Mouse (Mus musculus) kidney, embryonic 14.5 days (tissue): ENCODE data around the gene Slc7a5. TPM values are rescaled to one million over a fixed set of nuclear protein-coding genes. Genes with fewer than 3 reads are reported as not detected.

Source experiments
- ATAC-seq: fragments of 200-750 bp; cut with Nextera tagmentation; 2 replicates; pipeline ENCODE4 v1.8.0; 2017; ENCODE audit warnings: moderate number of reproducible peaks, mild to moderate bottlenecking, moderate TSS enrichment, moderate library complexity; ENCODE audit not compliant: low FRiP score, low TSS enrichment
- H3K27ac ChIP-seq: fragments of 300-500 bp; sonication (generic); 2 replicates; pipeline ENCODE4 v1.5.1; 2014; ENCODE audit warnings: low read depth, mild to moderate bottlenecking, low read length, moderate library complexity, mixed read lengths
- H3K27me3 ChIP-seq: fragments of 300-500 bp; sonication (generic); 2 replicates; pipeline ENCODE4 v1.6.1; 2014; ENCODE audit warnings: mild to moderate bottlenecking, low read length; ENCODE audit not compliant: control insufficient read depth, insufficient read depth
- H3K36me3 ChIP-seq: fragments of 300-500 bp; sonication (generic); 2 replicates; pipeline ENCODE4 v1.6.1; 2014; ENCODE audit warnings: low read length, mixed read lengths; ENCODE audit not compliant: control insufficient read depth, insufficient read depth
- H3K4me1 ChIP-seq: fragments of 300-500 bp; sonication (generic); 2 replicates; pipeline ENCODE4 v1.6.1; 2014; ENCODE audit warnings: low read length, mixed read lengths; ENCODE audit not compliant: control insufficient read depth, insufficient read depth
- H3K4me2 ChIP-seq: fragments of 300-500 bp; sonication (generic); replicated peaks from 2 replicates; pipeline ENCODE4 v1.6.1; 2014; ENCODE audit warnings: low read depth, mild to moderate bottlenecking, low read length
- H3K4me3 ChIP-seq: fragments of 300-500 bp; sonication (generic); 2 replicates; pipeline ENCODE4 v1.5.1; 2014; ENCODE audit warnings: mild to moderate bottlenecking, low read length
- H3K9ac ChIP-seq: fragments of 300-500 bp; sonication (generic); 2 replicates; pipeline ENCODE4 v1.6.1; 2014; ENCODE audit warnings: low read depth, mild to moderate bottlenecking, low read length, moderate library complexity
- H3K9me3 ChIP-seq: fragments of 300-500 bp; sonication (generic); 2 replicates; pipeline ENCODE4 v1.6.1; 2016; ENCODE audit warnings: low read length; ENCODE audit not compliant: control insufficient read depth
- WGBS: fragments of 180-500 bp; shearing (Covaris S2); extraction: QIAGEN DNeasy Blood & Tissue Kit; methylation state at CpG from one replicate; pipeline ENCODE4 v1.1.7; 2014; 5-methylcytosine and 5-hydroxymethylcytosine counted together
- polyA plus RNA-seq: library from polyadenylated mRNA; unstranded; fragments of >200 nt; fragmentation: Nextera tagmentation; extraction: Ambion mirVana; gene quantifications from 2 replicates; pipeline ENCODE4 v1.2.1, GENCODE M21; 2014

Gene Slc7a5
- polyA plus RNA-seq, 1 experiment from 2014 or later: 25.9 TPM

GRCm38 (mm10) chr8:121931571-121931970, 24.1 kb upstream of the Slc7a5 start:
- no peaks in the 10 kb centered on the region for H3K36me3 ChIP-seq
- no peak overlapping the region for H3K27ac ChIP-seq
- no peaks in the 10 kb centered on the region for H3K27me3 ChIP-seq
- H3K9ac ChIP-seq: no peak overlapping the region
- H3K4me2 ChIP-seq: no peak overlapping the region
- 0 out of 2 replicates have a peak, but pooled peaks cover 5% of the 10 kb centered on the region for H3K4me1 ChIP-seq
- no peaks in the 10 kb centered on the region for H3K9me3 ChIP-seq
- ATAC-seq: no peak
- 74% methylated on average over 7 of the region's 7 CpGs for WGBS
- H3K4me3 ChIP-seq: no peak overlapping the region

GRCm38 (mm10) chr8:121930047-121930446, 22.6 kb upstream of the Slc7a5 start:
- WGBS: 88% methylated on average over 4 of the region's 4 CpGs
- no peak overlapping the region for H3K9ac ChIP-seq
- no peaks in the 10 kb centered on the region for H3K9me3 ChIP-seq

GRCm38 (mm10) chr8:121927316-121927715, 19.8 kb upstream of the Slc7a5 start:
- WGBS: 37% methylated on average over 8 of the region's 8 CpGs
- H3K4me3 ChIP-seq: no peak overlapping the region
- H3K9me3 ChIP-seq: no peaks in the 10 kb centered on the region
- H3K4me2 ChIP-seq: no peak overlapping the region
- no peak overlapping the region for H3K27ac ChIP-seq
- 0 out of 2 replicates have a peak, but pooled peaks have one; percentile 66 for ATAC-seq
- no peak overlapping the region for H3K9ac ChIP-seq
- no peaks in the 10 kb centered on the region for H3K27me3 ChIP-seq
- no peaks in the 10 kb centered on the region for H3K36me3 ChIP-seq
- H3K4me1 ChIP-seq: 0 out of 2 replicates have a peak, but pooled peaks cover under 1% of the 10 kb centered on the region

More at GRCm38 (mm10) chr8:121930047-121930446, 22.6 kb upstream of the Slc7a5 start:
- no peak for ATAC-seq
- Histone ChIP-seq H3K27me3 (no peaks in the 10 kb centered on the region), H3K27ac (no peak overlapping the region), H3K4me3 (no peak overlapping the region), H3K36me3 (no peaks in the 10 kb centered on the region), H3K4me2 (no peak overlapping the region), H3K4me1 (0 out of 2 replicates have a peak, but pooled peaks cover 4% of the 10 kb centered on the region)

- 63% methylated on average over 8 of the region's 8 CpGs for WGBS
- ATAC-seq: no peak
- no peak overlapping the region for H3K4me3 ChIP-seq
- no peak overlapping the region for H3K4me2 ChIP-seq
- H3K9ac ChIP-seq: no peak overlapping the region
- H3K27me3 ChIP-seq: no peaks in the 10 kb centered on the region
- H3K4me1 ChIP-seq: peaks cover 11% of the 10 kb centered on the region
- no peak overlapping the region for H3K27ac ChIP-seq
- H3K9me3 ChIP-seq: no peaks in the 10 kb centered on the region
- H3K36me3 ChIP-seq: no peaks in the 10 kb centered on the region
Measured at GRCm38 (mm10) chr8:121926266-121926665, 18.8 kb upstream of the Slc7a5 start.

GRCm38 (mm10) chr8:121925624-121926023, 18.1 kb upstream of the Slc7a5 start:
- Histone ChIP-seq H3K27me3 (no peaks in the 10 kb centered on the region), H3K9me3 (no peaks in the 10 kb centered on the region), H3K27ac (no peak overlapping the region), H3K4me2 (no peak overlapping the region), H3K4me1 (peaks cover 11% of the 10 kb centered on the region), H3K36me3 (no peaks in the 10 kb centered on the region), H3K9ac (no peak overlapping the region), H3K4me3 (no peak overlapping the region)
- 30% methylated on average over 10 of the region's 10 CpGs for WGBS
- ATAC-seq: 0 out of 2 replicates have a peak, but pooled peaks have one; percentile 8

GRCm38 (mm10) chr8:121924681-121925080, 17.2 kb upstream of the Slc7a5 start:
- Histone ChIP-seq H3K9ac (no peak overlapping the region), H3K4me2 (no peak overlapping the region), H3K27me3 (no peaks in the 10 kb centered on the region), H3K4me1 (peaks cover 15% of the 10 kb centered on the region), H3K4me3 (no peak overlapping the region), H3K27ac (no peak overlapping the region), H3K9me3 (no peaks in the 10 kb centered on the region), H3K36me3 (no peaks in the 10 kb centered on the region)
- no peak for ATAC-seq
- WGBS: 86% methylated on average over 5 of the region's 5 CpGs

GRCm38 (mm10) chr8:121922101-121922500, 14.6 kb upstream of the Slc7a5 start:
- ATAC-seq: peak; percentile 33; the same call in 1 of the 2 replicates
- peak overlapping the region; percentile 47 for H3K27ac ChIP-seq
- H3K9ac ChIP-seq: no peak overlapping the region
- H3K4me1 ChIP-seq: peaks cover 16% of the 10 kb centered on the region
- no peaks in the 10 kb centered on the region for H3K36me3 ChIP-seq
- no peak overlapping the region for H3K4me3 ChIP-seq
- 23% methylated on average over 8 of the region's 8 CpGs for WGBS
- H3K4me2 ChIP-seq: no peak overlapping the region
- no peaks in the 10 kb centered on the region for H3K9me3 ChIP-seq
- H3K27me3 ChIP-seq: no peaks in the 10 kb centered on the region

GRCm38 (mm10) chr8:121921582-121921981, 14.1 kb upstream of the Slc7a5 start:
- Histone ChIP-seq H3K9ac (no peak overlapping the region), H3K4me3 (no peak overlapping the region), H3K27ac (peak overlapping the region; percentile 47; the same call in 1 of the 2 replicates), H3K4me2 (no peak overlapping the region), H3K4me1 (peaks cover 16% of the 10 kb centered on the region), H3K9me3 (no peaks in the 10 kb centered on the region), H3K27me3 (no peaks in the 10 kb centered on the region), H3K36me3 (no peaks in the 10 kb centered on the region)
- 76% methylated on average over 8 of the region's 8 CpGs for WGBS
- ATAC-seq: no peak

- H3K4me3 ChIP-seq: no peak overlapping the region
- peak; percentile 32; the same call in 1 of the 2 replicates for ATAC-seq
- no peak overlapping the region for H3K9ac ChIP-seq
- H3K4me1 ChIP-seq: peaks cover 16% of the 10 kb centered on the region
- no peak overlapping the region for H3K27ac ChIP-seq
- H3K36me3 ChIP-seq: no peaks in the 10 kb centered on the region
- no peaks in the 10 kb centered on the region for H3K27me3 ChIP-seq
- no peaks in the 10 kb centered on the region for H3K9me3 ChIP-seq
- no peak overlapping the region for H3K4me2 ChIP-seq
- WGBS: 23% methylated on average over 3 of the region's 3 CpGs
Measured at GRCm38 (mm10) chr8:121919731-121920130, 12.2 kb upstream of the Slc7a5 start.
